Mouse (Mus musculus) ES-Bruce4 (cell line): ENCODE measurements at regions not wholly inside any gene's neighbourhood (a gene's known extent, or its start where the extent isn't known, plus 50 kb on each side); places are given as distances from the start of the nearest gene placed in this dataset.
"Not testable (repeated sequence)": the region's sequence is repeated elsewhere in the genome, so short reads cannot be mapped to it uniquely, and the experiment has no call there.

ENCODE experiments used
- H3K27ac ChIP-seq: 2 replicates; pipeline ENCODE4 v1.5.1; 2012; ENCODE audit warnings: low read length, inconsistent platforms; ENCODE audit not compliant: insufficient read depth
- H3K27me3 ChIP-seq: 2 replicates; pipeline ENCODE4 v1.6.1; 2012; ENCODE audit warnings: mild to moderate bottlenecking, low read length, inconsistent platforms; ENCODE audit not compliant: control insufficient read depth, poor library complexity, insufficient read depth, severe bottlenecking
- H3K36me3 ChIP-seq: 2 replicates; pipeline ENCODE4 v1.6.1; 2012; ENCODE audit warnings: inconsistent platforms, mild to moderate bottlenecking, low read length, moderate library complexity; ENCODE audit not compliant: control insufficient read depth, poor library complexity, insufficient read depth, severe bottlenecking
- H3K4me1 ChIP-seq: one replicate; pipeline ENCODE4 v1.8.1; 2011; ENCODE audit warnings: low read length; ENCODE audit not compliant: control insufficient read depth, insufficient read depth
- H3K4me3 ChIP-seq: 2 replicates; pipeline ENCODE4 v1.5.1; 2011; ENCODE audit warnings: low read depth, mild to moderate bottlenecking, low read length
- H3K9ac ChIP-seq: 2 replicates; pipeline ENCODE4 v1.6.1; 2012; ENCODE audit warnings: low read depth, mild to moderate bottlenecking, inconsistent platforms; ENCODE audit not compliant: poor library complexity, severe bottlenecking
- H3K9me3 ChIP-seq: replicated peaks from 2 replicates; pipeline ENCODE4 v1.6.1; 2012; ENCODE audit warnings: mild to moderate bottlenecking, low read length, inconsistent platforms; ENCODE audit not compliant: control insufficient read depth, poor library complexity, insufficient read depth, severe bottlenecking
- CTCF ChIP-seq: IDR thresholded peaks from one replicate; pipeline ENCODE4 v1.8.1; 2011; ENCODE audit warnings: low read depth, low read length
- EP300 ChIP-seq: IDR thresholded peaks from 2 replicates; pipeline ENCODE4 v1.6.1; 2011; ENCODE audit warnings: low read depth, low read length; ENCODE audit not compliant: insufficient read depth
- POLR2A ChIP-seq: IDR thresholded peaks from one replicate; pipeline ENCODE4 v1.8.1; 2011; ENCODE audit warnings: low read length; ENCODE audit not compliant: insufficient read depth

- Histone ChIP-seq H3K36me3 (no peaks in the 10 kb centered on the region), H3K9me3 (no peaks in the 10 kb centered on the region), H3K4me3 (no peak overlapping the region), H3K27me3 (no peaks in the 10 kb centered on the region), H3K4me1 (no peaks in the 10 kb centered on the region), H3K27ac (no peak overlapping the region), H3K9ac (no peak overlapping the region)
- TF ChIP-seq CTCF (no peak), EP300 (no peak), POLR2A (no peak)
Measured at GRCm38 (mm10) chr5:12759634-12760033, 365.6 kb upstream of the Sema3a start.

- H3K36me3 ChIP-seq: no peaks in the 10 kb centered on the region
- H3K9me3 ChIP-seq: no peaks in the 10 kb centered on the region; the same call in 1 of the 2 replicates
- H3K27ac ChIP-seq: no peak overlapping the region
- H3K9ac ChIP-seq: no peak overlapping the region
- no peak overlapping the region for H3K4me3 ChIP-seq
- TF ChIP-seq CTCF (no peak), EP300 (no peak), POLR2A (no peak)
- no peaks in the 10 kb centered on the region for H3K27me3 ChIP-seq
- H3K4me1 ChIP-seq: no peaks in the 10 kb centered on the region
Measured at GRCm38 (mm10) chr5:12767383-12767782, 357.8 kb upstream of the Sema3a start.

GRCm38 (mm10) chr5:12782681-12783080 is 342.5 kb upstream of the Sema3a start:
- H3K27me3 ChIP-seq: no peaks in the 10 kb centered on the region
- no peak overlapping the region for H3K27ac ChIP-seq
- no peaks in the 10 kb centered on the region for H3K36me3 ChIP-seq
- no peak for TF ChIP-seq POLR2A
- no peak for TF ChIP-seq EP300
- TF ChIP-seq CTCF: no peak
- no peak overlapping the region for H3K4me3 ChIP-seq
- no peaks in the 10 kb centered on the region; the same call in 1 of the 2 replicates for H3K9me3 ChIP-seq
- H3K9ac ChIP-seq: no peak overlapping the region
- no peaks in the 10 kb centered on the region for H3K4me1 ChIP-seq

DNA sequence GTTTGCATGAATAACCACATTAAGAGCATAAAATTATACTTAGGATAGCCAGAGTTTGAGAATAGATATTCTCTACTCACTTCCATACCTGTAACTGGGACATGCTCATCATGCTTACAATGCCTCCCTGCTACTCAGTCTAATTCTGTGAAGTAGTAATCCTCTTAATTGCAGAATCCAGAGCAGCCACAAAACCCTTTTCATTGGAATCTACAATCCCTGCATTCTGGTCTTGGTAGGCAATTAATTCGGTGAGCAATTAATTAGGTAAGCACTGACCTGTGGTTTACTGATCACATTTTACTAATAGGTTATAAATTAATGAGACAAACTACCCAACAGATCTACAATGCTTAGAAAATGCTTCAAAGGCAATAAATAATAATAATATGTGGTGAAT is 316.5 kb upstream of the Sema3a start:
- no peak overlapping the region for H3K27ac ChIP-seq
- H3K4me1 ChIP-seq: no peaks in the 10 kb centered on the region
- H3K27me3 ChIP-seq: no peaks in the 10 kb centered on the region
- no peaks in the 10 kb centered on the region for H3K36me3 ChIP-seq
- no peaks in the 10 kb centered on the region for H3K9me3 ChIP-seq
- H3K4me3 ChIP-seq: no peak overlapping the region
- no peak for TF ChIP-seq CTCF
- no peak for TF ChIP-seq EP300
- TF ChIP-seq POLR2A: no peak
- no peak overlapping the region for H3K9ac ChIP-seq

DNA sequence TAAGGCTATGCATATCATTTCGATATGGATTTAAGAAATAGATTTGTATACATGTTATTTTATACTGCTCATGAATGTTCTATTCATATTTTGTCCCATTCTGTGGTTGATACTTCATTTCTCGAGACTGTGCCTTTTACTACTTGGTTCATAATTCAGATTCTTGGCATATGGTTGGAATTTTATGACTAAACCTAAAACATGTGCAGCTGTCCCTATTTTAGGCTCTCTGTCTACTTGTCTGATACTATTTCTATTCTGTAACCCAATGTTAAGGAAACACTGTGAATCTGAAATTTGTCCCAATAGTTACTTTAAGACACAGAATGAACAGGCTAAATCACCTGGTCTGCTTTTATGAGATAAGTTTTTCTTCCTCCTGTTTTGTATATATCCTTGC is 315.3 kb upstream of the Sema3a start:
- Histone ChIP-seq H3K4me1 (no peaks in the 10 kb centered on the region), H3K9ac (no peak overlapping the region), H3K4me3 (no peak overlapping the region), H3K27me3 (no peaks in the 10 kb centered on the region), H3K27ac (no peak overlapping the region), H3K9me3 (no peaks in the 10 kb centered on the region), H3K36me3 (no peaks in the 10 kb centered on the region)
- no peak for TF ChIP-seq CTCF
- no peak for TF ChIP-seq POLR2A
- TF ChIP-seq EP300: no peak

GRCm38 (mm10) chr5:12847207-12847606 is 278.0 kb upstream of the Sema3a start:
- Histone ChIP-seq H3K9me3 (peaks cover 61% of the 10 kb centered on the region), H3K27ac (peak overlapping the region; percentile 65; the same call in 1 of the 2 replicates)
- not testable (repeated sequence) for H3K4me1 ChIP-seq, H3K4me3 ChIP-seq, H3K36me3 ChIP-seq, H3K27me3 ChIP-seq, H3K9ac ChIP-seq
- TF ChIP-seq EP300: peak; percentile 71

GRCm38 (mm10) chr5:12856869-12857268 is 268.3 kb upstream of the Sema3a start:
- Histone ChIP-seq H3K4me3 (no peak overlapping the region), H3K4me1 (no peaks in the 10 kb centered on the region), H3K9me3 (no peaks in the 10 kb centered on the region), H3K9ac (no peak overlapping the region), H3K27ac (no peak overlapping the region), H3K27me3 (no peaks in the 10 kb centered on the region), H3K36me3 (no peaks in the 10 kb centered on the region)
- TF ChIP-seq CTCF: no peak
- TF ChIP-seq EP300: no peak
- no peak for TF ChIP-seq POLR2A
